Mouse (Mus musculus): ENCODE results near the gene Mrpl49.

GRCm38 (mm10) chr19:6047154-6047898, 10.3 kb downstream of the Mrpl49 start:
- TF ChIP-seq TAL1 (conservative IDR thresholded peaks at IDR 0.05; ENCODE audit: low read depth, low read length) (no peak), CTCF (IDR thresholded peaks at IDR 0.05; ENCODE audit: low read depth, low read length) (no peak)
